Mouse (Mus musculus): ENCODE results near the gene Psme4. TPM values are rescaled to one million over a fixed set of nuclear protein-coding genes. Genes with fewer than 3 reads are reported as not detected.

The Psme4 gene
- total RNA-seq, 2 experiments from 2014 or later: 39.0 to 49.8 TPM

DNA sequence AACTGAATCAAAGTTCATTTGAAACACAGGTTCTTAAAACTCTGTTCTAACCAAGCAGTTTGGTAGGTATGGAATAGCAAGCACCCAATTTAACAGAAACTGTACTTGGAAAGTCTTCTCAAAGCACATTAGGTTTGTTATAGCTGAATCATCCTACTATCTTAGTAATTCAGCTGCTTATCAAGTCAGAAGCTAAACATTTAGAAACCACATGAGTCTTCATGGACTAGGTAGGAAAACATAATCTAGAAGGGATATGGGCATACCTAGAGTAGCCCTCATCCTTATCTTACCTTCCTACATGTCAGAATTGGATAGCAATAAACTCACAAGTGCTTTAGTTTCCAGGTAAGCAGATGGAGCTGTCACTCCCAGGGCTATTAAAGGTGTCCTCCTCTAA is 156.6 kb downstream of the Psme4 start:
- peak overlapping the region; percentile 65 for H3K27ac ChIP-seq
- TF ChIP-seq CTCF (conservative IDR thresholded peaks at IDR 0.05): no peak
- no peak overlapping the region for H3K4me3 ChIP-seq
- DNase-seq (ENCODE audit: low spot score in 2 of 2): no peak

DNA sequence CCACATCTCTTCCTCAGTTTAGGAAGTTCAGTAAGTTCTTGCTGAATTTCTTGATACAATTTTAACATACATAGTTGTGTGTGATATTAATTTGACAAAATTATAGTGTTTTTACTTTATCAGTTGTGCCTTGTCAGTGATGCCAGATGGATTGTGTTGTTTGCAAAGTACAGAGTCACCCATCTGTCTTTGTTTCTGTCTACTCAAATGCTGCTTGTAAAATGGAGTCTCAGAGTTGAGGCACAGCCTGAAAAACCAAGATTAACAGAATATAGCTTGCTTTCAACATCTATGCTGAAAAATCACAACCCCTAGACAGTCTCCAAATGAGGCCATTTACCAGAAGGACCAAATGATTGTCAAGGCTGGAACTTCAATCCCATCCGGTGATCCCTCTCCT is 157.0 kb downstream of the Psme4 start:
- TF ChIP-seq CTCF (conservative IDR thresholded peaks at IDR 0.05): no peak
- Histone ChIP-seq H3K27ac (peak overlapping the region; percentile 65), H3K4me3 (no peak overlapping the region)
- peak; percentile 21 to 48 for DNase-seq (ENCODE audit: low spot score in 2 of 2)

Other genes with a start within 250 kb of the Psme4 start
- gene Acyp2, start 122.1 kb upstream of the Psme4 start, total RNA-seq (2021): 10 to 100 TPM; 21.2 to 22.4 TPM
- gene Gpr75, start 113.6 kb downstream of the Psme4 start, total RNA-seq (2021): 10 to 100 TPM; 12.8 TPM
- 10 to 100 TPM; 18.6 to 18.8 TPM for gene Asb3, start 113.7 kb downstream of the Psme4 start, total RNA-seq (2021)
- gene Erlec1, start 182.6 kb downstream of the Psme4 start, total RNA-seq (2021): 10 to 100 TPM; 52.7 to 56.8 TPM
- 10 to 100 TPM; 12.7 to 14.6 TPM for gene Chac2, start 214.6 kb downstream of the Psme4 start, total RNA-seq (2021)